Mouse (Mus musculus): ENCODE measurements at regions not wholly inside any gene's neighbourhood (a gene's known extent, or its start where the extent isn't known, plus 50 kb on each side); places are given as distances from the start of the nearest gene placed in this dataset.

GRCm38 (mm10) chr17:7655966-7656365 lies 171.1 kb downstream of the Fndc1 start:
- Histone ChIP-seq H3K4me1 (no peaks in the 10 kb centered on the region), H3K9me3 (no peaks in the 10 kb centered on the region), H3K36me3 (replicated peaks) (no peaks in the 10 kb centered on the region), H3K27ac (no peak overlapping the region), H3K4me3 (no peak overlapping the region), H3K27me3 (ENCODE audit: poor library complexity, severe bottlenecking) (no peaks in the 10 kb centered on the region)
- DNase-seq (ENCODE audit: extremely low spot score, low spot score), result no peak
- WGBS, result 93% methylated on average over 6 of the region's 6 CpGs

- H3K36me3 ChIP-seq (replicated peaks), result no peaks in the 10 kb centered on the region
- WGBS, result 81% methylated on average over 7 of the region's 7 CpGs
- no peaks in the 10 kb centered on the region for H3K27me3 ChIP-seq (ENCODE audit: poor library complexity, severe bottlenecking)
Observed at GRCm38 (mm10) chr17:7654064-7654564, 173.0 kb downstream of the Fndc1 start.

GRCm38 (mm10) chr17:7652037-7652436 lies 175.1 kb downstream of the Fndc1 start:
- no peak for DNase-seq (ENCODE audit: extremely low spot score, low spot score)
- Histone ChIP-seq H3K9me3 (no peaks in the 10 kb centered on the region), H3K27ac (no peak overlapping the region), H3K36me3 (replicated peaks) (no peaks in the 10 kb centered on the region), H3K4me3 (no peak overlapping the region), H3K27me3 (ENCODE audit: poor library complexity, severe bottlenecking) (no peaks in the 10 kb centered on the region), H3K4me1 (no peaks in the 10 kb centered on the region)
- WGBS, result 80% methylated on average over 1 of the region's 1 CpGs

More at GRCm38 (mm10) chr17:7654064-7654564, 173.0 kb downstream of the Fndc1 start:
- Histone ChIP-seq H3K27ac (no peak overlapping the region), H3K4me3 (no peak overlapping the region), H3K9me3 (no peaks in the 10 kb centered on the region), H3K4me1 (no peaks in the 10 kb centered on the region)
- DNase-seq (ENCODE audit: extremely low spot score, low spot score), result no peak

- WGBS, result 92% methylated on average over 4 of the region's 4 CpGs
- no peaks in the 10 kb centered on the region for H3K27me3 ChIP-seq (ENCODE audit: poor library complexity, severe bottlenecking)
- no peaks in the 10 kb centered on the region for H3K36me3 ChIP-seq (replicated peaks)
- peaks cover under 1% of the 10 kb centered on the region for H3K4me1 ChIP-seq
- no peak for DNase-seq (ENCODE audit: extremely low spot score, low spot score)
- H3K9me3 ChIP-seq, result no peaks in the 10 kb centered on the region
- H3K27ac ChIP-seq, result no peak overlapping the region
- no peak overlapping the region for H3K4me3 ChIP-seq
Observed at GRCm38 (mm10) chr17:7650417-7650816, 176.7 kb downstream of the Fndc1 start.

GRCm38 (mm10) chr17:7644857-7645481 lies 182.1 kb downstream of the Fndc1 start:
- Histone ChIP-seq H3K27me3 (ENCODE audit: poor library complexity, severe bottlenecking) (no peaks in the 10 kb centered on the region), H3K9me3 (no peaks in the 10 kb centered on the region), H3K4me3 (no peak overlapping the region), H3K27ac (no peak overlapping the region), H3K4me1 (peaks cover 14% of the 10 kb centered on the region), H3K36me3 (replicated peaks) (no peaks in the 10 kb centered on the region)
- DNase-seq (ENCODE audit: extremely low spot score, low spot score), result no peak
- WGBS, result 77% methylated on average over 9 of the region's 9 CpGs

GRCm38 (mm10) chr17:7643640-7644039 lies 183.5 kb downstream of the Fndc1 start:
- peaks cover 14% of the 10 kb centered on the region for H3K4me1 ChIP-seq
- no peaks in the 10 kb centered on the region for H3K36me3 ChIP-seq (replicated peaks)
- WGBS, result 89% methylated on average over 4 of the region's 4 CpGs
- H3K27me3 ChIP-seq (ENCODE audit: poor library complexity, severe bottlenecking), result no peaks in the 10 kb centered on the region
- H3K4me3 ChIP-seq, result no peak overlapping the region
- H3K9me3 ChIP-seq, result no peaks in the 10 kb centered on the region
- DNase-seq (ENCODE audit: extremely low spot score, low spot score), result no peak
- H3K27ac ChIP-seq, result no peak overlapping the region

- H3K27me3 ChIP-seq (ENCODE audit: poor library complexity, severe bottlenecking), result no peaks in the 10 kb centered on the region
- H3K4me1 ChIP-seq, result peaks cover 14% of the 10 kb centered on the region
- 73% methylated on average over 3 of the region's 3 CpGs for WGBS
- H3K27ac ChIP-seq, result no peak overlapping the region
- no peak for DNase-seq (ENCODE audit: extremely low spot score, low spot score)
- no peaks in the 10 kb centered on the region; the same call in 1 of the 2 replicates for H3K9me3 ChIP-seq
- no peaks in the 10 kb centered on the region for H3K36me3 ChIP-seq (replicated peaks)
- H3K4me3 ChIP-seq, result no peak overlapping the region
Observed at GRCm38 (mm10) chr17:7642442-7642887, 184.6 kb downstream of the Fndc1 start.

- DNase-seq (ENCODE audit: extremely low spot score, low spot score), result no peak
- Histone ChIP-seq H3K4me1 (0 out of 2 replicates have a peak, but pooled peaks cover 5% of the 10 kb centered on the region), H3K4me3 (no peak overlapping the region), H3K36me3 (replicated peaks) (no peaks in the 10 kb centered on the region), H3K27ac (no peak overlapping the region), H3K27me3 (ENCODE audit: poor library complexity, severe bottlenecking) (no peaks in the 10 kb centered on the region), H3K9me3 (peaks cover 3% of the 10 kb centered on the region; the same call in 1 of the 2 replicates)
- WGBS, result 76% methylated on average over 5 of the region's 5 CpGs
Observed at GRCm38 (mm10) chr17:7634291-7634664, 192.8 kb downstream of the Fndc1 start.

GRCm38 (mm10) chr17:7633382-7634290 lies 193.5 kb downstream of the Fndc1 start:
- Histone ChIP-seq H3K9me3 (peaks cover 3% of the 10 kb centered on the region; the same call in 1 of the 2 replicates), H3K36me3 (replicated peaks) (no peaks in the 10 kb centered on the region), H3K4me1 (0 out of 2 replicates have a peak, but pooled peaks cover 5% of the 10 kb centered on the region), H3K27ac (no peak overlapping the region), H3K27me3 (ENCODE audit: poor library complexity, severe bottlenecking) (no peaks in the 10 kb centered on the region), H3K4me3 (no peak overlapping the region)
- WGBS, result 69% methylated on average over 9 of the region's 9 CpGs
- DNase-seq (ENCODE audit: extremely low spot score, low spot score), result no peak

- Histone ChIP-seq H3K27ac (no peak overlapping the region), H3K4me1 (no peaks in the 10 kb centered on the region), H3K27me3 (ENCODE audit: poor library complexity, severe bottlenecking) (no peaks in the 10 kb centered on the region), H3K9me3 (0 out of 2 replicates have a peak, but pooled peaks cover 3% of the 10 kb centered on the region), H3K36me3 (replicated peaks) (no peaks in the 10 kb centered on the region), H3K4me3 (no peak overlapping the region)
- 84% methylated on average over 3 of the region's 3 CpGs for WGBS
- no peak for DNase-seq (ENCODE audit: extremely low spot score, low spot score)
Observed at GRCm38 (mm10) chr17:7625746-7626145, 201.4 kb downstream of the Fndc1 start.

GRCm38 (mm10) chr17:7623392-7623791 lies 203.7 kb downstream of the Fndc1 start:
- no peaks in the 10 kb centered on the region for H3K4me1 ChIP-seq
- no peak for DNase-seq (ENCODE audit: extremely low spot score, low spot score)
- 86% methylated on average over 3 of the region's 3 CpGs for WGBS

GRCm38 (mm10) chr17:7621262-7621661 lies 205.8 kb downstream of the Fndc1 start:
- Histone ChIP-seq H3K36me3 (replicated peaks) (no peaks in the 10 kb centered on the region), H3K27ac (no peak overlapping the region), H3K9me3 (no peaks in the 10 kb centered on the region), H3K27me3 (ENCODE audit: poor library complexity, severe bottlenecking) (no peaks in the 10 kb centered on the region), H3K4me3 (no peak overlapping the region), H3K4me1 (no peaks in the 10 kb centered on the region)
- WGBS, result 84% methylated on average over 2 of the region's 2 CpGs
- DNase-seq (ENCODE audit: extremely low spot score, low spot score), result no peak

More at GRCm38 (mm10) chr17:7623392-7623791, 203.7 kb downstream of the Fndc1 start:
- Histone ChIP-seq H3K36me3 (replicated peaks) (no peaks in the 10 kb centered on the region), H3K4me3 (no peak overlapping the region), H3K27ac (no peak overlapping the region), H3K9me3 (no peaks in the 10 kb centered on the region), H3K27me3 (ENCODE audit: poor library complexity, severe bottlenecking) (no peaks in the 10 kb centered on the region)

- Histone ChIP-seq H3K4me1 (no peaks in the 10 kb centered on the region), H3K36me3 (replicated peaks) (no peaks in the 10 kb centered on the region), H3K9me3 (no peaks in the 10 kb centered on the region), H3K4me3 (no peak overlapping the region), H3K27me3 (ENCODE audit: poor library complexity, severe bottlenecking) (no peaks in the 10 kb centered on the region), H3K27ac (no peak overlapping the region)
- DNase-seq (ENCODE audit: extremely low spot score, low spot score), result no peak
Observed at GRCm38 (mm10) chr17:7620166-7620565, 206.9 kb downstream of the Fndc1 start.

Data from forebrain, embryonic 10.5 days (tissue).